Mouse (Mus musculus) forebrain, embryonic 11.5 days (tissue): Measurements from ENCODE around the gene Nsun2. TPM values are rescaled to one million over a fixed set of nuclear protein-coding genes. Genes with fewer than 3 reads are reported as not detected.
A peak's percentile ranks its signal among the peaks of the same experiment; 100 is the strongest.

Source experiments
- ATAC-seq: fragments of 200-750 bp; cut with Nextera tagmentation; replicated peaks from 2 replicates; pipeline ENCODE4 v1.8.0; 2017; ENCODE audit warnings: moderate TSS enrichment; ENCODE audit not compliant: low FRiP score
- DNase-seq: peaks from one replicate; pipeline ENCODE4 v3.0.0-alpha.2; 2017; ENCODE audit warnings: low spot score
- H3K27ac ChIP-seq: fragments of 300-500 bp; sonication (generic); 2 replicates; pipeline ENCODE4 v1.5.1; 2014; ENCODE audit warnings: low read depth, low read length
- H3K27me3 ChIP-seq: fragments of 300-500 bp; sonication (generic); 2 replicates; pipeline ENCODE4 v1.6.1; 2014; ENCODE audit warnings: mild to moderate bottlenecking, low read length, mixed read lengths; ENCODE audit not compliant: control insufficient read depth, insufficient read depth
- H3K36me3 ChIP-seq: fragments of 300-500 bp; sonication (generic); 2 replicates; pipeline ENCODE4 v1.6.1; 2014; ENCODE audit warnings: mild to moderate bottlenecking, low read length, moderate library complexity, mixed read lengths; ENCODE audit not compliant: control insufficient read depth, insufficient read depth
- H3K4me1 ChIP-seq: fragments of 300-500 bp; sonication (generic); replicated peaks from 2 replicates; pipeline ENCODE4 v1.6.1; 2014; ENCODE audit warnings: low read length, mixed read lengths; ENCODE audit not compliant: control insufficient read depth, insufficient read depth
- H3K4me2 ChIP-seq: fragments of 300-500 bp; sonication (generic); 2 replicates; pipeline ENCODE4 v1.6.1; 2014; ENCODE audit warnings: low read depth, mild to moderate bottlenecking, low read length, moderate library complexity, mixed read lengths; ENCODE audit not compliant: severe bottlenecking
- H3K4me3 ChIP-seq: fragments of 300-500 bp; sonication (generic); 2 replicates; pipeline ENCODE4 v1.5.1; 2014; ENCODE audit warnings: low read depth, low read length
- H3K9ac ChIP-seq: fragments of 300-500 bp; sonication (generic); 2 replicates; pipeline ENCODE4 v1.6.1; 2014; ENCODE audit warnings: low read length
- H3K9me3 ChIP-seq: fragments of 300-500 bp; sonication (generic); 2 replicates; pipeline ENCODE4 v1.6.1; 2016; ENCODE audit warnings: low read length, mixed read lengths; ENCODE audit not compliant: control insufficient read depth
- WGBS: fragments of 180-500 bp; shearing (Covaris S2); extraction: QIAGEN DNeasy Blood & Tissue Kit; methylation state at CpG from one replicate; pipeline ENCODE4 v1.1.7; 2014; 5-methylcytosine and 5-hydroxymethylcytosine counted together
- polyA plus RNA-seq: library from polyadenylated mRNA; unstranded; fragments of >200 nt; fragmentation: Nextera tagmentation; extraction: Ambion mirVana; gene quantifications from 2 replicates; pipeline ENCODE4 v1.2.1, GENCODE M21; 2014

The Nsun2 gene
- polyA plus RNA-seq, 1 experiment from 2014 or later = 135 TPM

- H3K4me1 ChIP-seq = peaks cover 11% of the 10 kb centered on the region; the same call in 1 of the 2 replicates
- ATAC-seq (no peak), DNase-seq (no peak)
- 87% methylated on average over 6 of the region's 6 CpGs for WGBS
- H3K36me3 ChIP-seq = no peaks in the 10 kb centered on the region
- no peaks in the 10 kb centered on the region for H3K9me3 ChIP-seq
- no peak overlapping the region for H3K4me2 ChIP-seq
- H3K27ac ChIP-seq = no peak overlapping the region
- H3K27me3 ChIP-seq = no peaks in the 10 kb centered on the region
- no peak overlapping the region for H3K9ac ChIP-seq
- no peak overlapping the region for H3K4me3 ChIP-seq
Measured at GRCm38 (mm10) chr13:69519137-69519536, 14.4 kb upstream of the Nsun2 start.

- H3K27me3 ChIP-seq = no peaks in the 10 kb centered on the region
- ATAC-seq = no peak
- H3K27ac ChIP-seq = no peak overlapping the region
Measured at GRCm38 (mm10) chr13:69522161-69522791, 11.3 kb upstream of the Nsun2 start.

GRCm38 (mm10) chr13:69523444-69524157 is 9.9 kb upstream of the Nsun2 start:
- Histone ChIP-seq H3K4me2 (no peak overlapping the region), H3K4me3 (no peak overlapping the region), H3K9ac (no peak overlapping the region; the same call in 1 of the 2 replicates), H3K36me3 (no peaks in the 10 kb centered on the region), H3K27ac (no peak overlapping the region), H3K9me3 (no peaks in the 10 kb centered on the region), H3K4me1 (peaks cover 19% of the 10 kb centered on the region), H3K27me3 (no peaks in the 10 kb centered on the region)
- DNase-seq (no peak), ATAC-seq (no peak)
- WGBS = 67% methylated on average over 14 of the region's 14 CpGs

More at GRCm38 (mm10) chr13:69522161-69522791, 11.3 kb upstream of the Nsun2 start:
- 94% methylated on average over 1 of the region's 1 CpGs for WGBS
- Histone ChIP-seq H3K4me1 (peaks cover 19% of the 10 kb centered on the region), H3K4me2 (no peak overlapping the region), H3K36me3 (no peaks in the 10 kb centered on the region), H3K4me3 (no peak overlapping the region), H3K9me3 (no peaks in the 10 kb centered on the region), H3K9ac (no peak overlapping the region)
- no peak for DNase-seq

GRCm38 (mm10) chr13:69524158-69524530 is 9.4 kb upstream of the Nsun2 start:
- Histone ChIP-seq H3K4me2 (no peak overlapping the region), H3K4me1 (peaks cover 19% of the 10 kb centered on the region), H3K27me3 (no peaks in the 10 kb centered on the region), H3K27ac (no peak overlapping the region), H3K36me3 (no peaks in the 10 kb centered on the region), H3K4me3 (no peak overlapping the region), H3K9me3 (no peaks in the 10 kb centered on the region), H3K9ac (no peak overlapping the region)
- ATAC-seq (no peak), DNase-seq (no peak)
- WGBS = 89% methylated on average over 2 of the region's 2 CpGs

- no peak for DNase-seq
- WGBS = 61% methylated on average over 4 of the region's 4 CpGs
Measured at GRCm38 (mm10) chr13:69525867-69526266, 7.7 kb upstream of the Nsun2 start.

GRCm38 (mm10) chr13:69528531-69528930 is 5.0 kb upstream of the Nsun2 start:
- Histone ChIP-seq H3K9ac (no peak overlapping the region), H3K27me3 (no peaks in the 10 kb centered on the region), H3K4me1 (peaks cover 18% of the 10 kb centered on the region), H3K9me3 (no peaks in the 10 kb centered on the region), H3K36me3 (no peaks in the 10 kb centered on the region), H3K27ac (no peak overlapping the region), H3K4me3 (no peak overlapping the region), H3K4me2 (no peak overlapping the region)
- ATAC-seq (no peak), DNase-seq (no peak)
- 90% methylated on average over 7 of the region's 7 CpGs for WGBS

More at GRCm38 (mm10) chr13:69525867-69526266, 7.7 kb upstream of the Nsun2 start:
- Histone ChIP-seq H3K4me3 (no peak overlapping the region), H3K27me3 (no peaks in the 10 kb centered on the region), H3K4me1 (peaks cover 14% of the 10 kb centered on the region), H3K36me3 (no peaks in the 10 kb centered on the region), H3K9ac (no peak overlapping the region), H3K9me3 (no peaks in the 10 kb centered on the region), H3K27ac (no peak overlapping the region), H3K4me2 (no peak overlapping the region)
- 0 out of 2 replicates have a peak, but pooled peaks have one; percentile 37 for ATAC-seq

- Histone ChIP-seq H3K4me2 (no peak overlapping the region), H3K36me3 (no peaks in the 10 kb centered on the region), H3K27ac (no peak overlapping the region), H3K9ac (no peak overlapping the region), H3K4me3 (no peak overlapping the region), H3K27me3 (no peaks in the 10 kb centered on the region), H3K9me3 (no peaks in the 10 kb centered on the region), H3K4me1 (peaks cover 15% of the 10 kb centered on the region)
- DNase-seq (no peak), ATAC-seq (no peak)
- WGBS = 77% methylated on average over 3 of the region's 3 CpGs
Measured at GRCm38 (mm10) chr13:69530156-69530555, 3.4 kb upstream of the Nsun2 start.

- H3K27ac ChIP-seq = no peak overlapping the region
- no peak overlapping the region; the same call in 1 of the 2 replicates for H3K9ac ChIP-seq
- WGBS = 85% methylated on average over 6 of the region's 6 CpGs
- ATAC-seq (no peak), DNase-seq (no peak)
- H3K36me3 ChIP-seq = no peaks in the 10 kb centered on the region
- H3K4me1 ChIP-seq = peaks cover 12% of the 10 kb centered on the region
- peak overlapping the region; percentile 97; the same call in 1 of the 2 replicates for H3K4me3 ChIP-seq
- H3K27me3 ChIP-seq = no peaks in the 10 kb centered on the region
- H3K4me2 ChIP-seq = no peak overlapping the region
- no peaks in the 10 kb centered on the region for H3K9me3 ChIP-seq
Measured at GRCm38 (mm10) chr13:69530951-69531350, 2.6 kb upstream of the Nsun2 start.
